Mouse (Mus musculus): Measurements from ENCODE around the gene Inmt.

The Inmt gene

GRCm38 (mm10) chr6:55169818-55170217 is 5.0 kb downstream of the Inmt start:
- DNase-seq = no peak

DNA sequence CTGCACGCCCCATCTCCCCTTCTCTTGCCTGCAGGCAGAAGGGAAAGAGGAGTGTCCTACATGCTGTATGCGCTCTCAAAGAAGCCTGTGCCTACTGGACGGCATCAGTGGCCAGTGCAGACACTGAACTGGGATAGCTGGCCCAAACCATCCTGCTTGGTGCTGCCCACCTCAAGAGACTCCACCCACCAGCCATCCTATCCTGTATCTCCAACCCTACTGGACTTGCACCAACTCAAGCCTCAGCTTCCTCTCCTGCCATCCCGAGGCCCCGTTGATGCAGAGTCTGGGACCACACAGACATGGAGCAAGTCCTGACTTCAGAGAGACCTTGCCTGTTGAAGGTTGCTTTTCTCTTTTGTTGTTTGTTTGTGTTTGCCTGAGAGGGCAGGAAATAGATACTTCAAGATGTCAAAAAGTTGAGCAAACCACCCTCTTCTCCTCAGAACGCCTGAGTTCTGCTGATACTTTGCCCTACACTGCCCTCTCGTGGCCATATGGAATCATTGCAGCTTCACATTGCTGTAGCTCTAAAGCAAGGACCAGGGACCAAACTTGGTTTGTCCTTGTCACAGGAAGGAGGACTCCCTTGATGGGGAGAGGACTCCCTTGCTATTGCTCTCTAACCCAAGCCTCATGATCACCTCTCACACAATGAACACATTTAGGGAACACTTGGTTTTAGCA is 7.9 kb downstream of the Inmt start:
- peak; percentile 82 to 83 for DNase-seq

DNA sequence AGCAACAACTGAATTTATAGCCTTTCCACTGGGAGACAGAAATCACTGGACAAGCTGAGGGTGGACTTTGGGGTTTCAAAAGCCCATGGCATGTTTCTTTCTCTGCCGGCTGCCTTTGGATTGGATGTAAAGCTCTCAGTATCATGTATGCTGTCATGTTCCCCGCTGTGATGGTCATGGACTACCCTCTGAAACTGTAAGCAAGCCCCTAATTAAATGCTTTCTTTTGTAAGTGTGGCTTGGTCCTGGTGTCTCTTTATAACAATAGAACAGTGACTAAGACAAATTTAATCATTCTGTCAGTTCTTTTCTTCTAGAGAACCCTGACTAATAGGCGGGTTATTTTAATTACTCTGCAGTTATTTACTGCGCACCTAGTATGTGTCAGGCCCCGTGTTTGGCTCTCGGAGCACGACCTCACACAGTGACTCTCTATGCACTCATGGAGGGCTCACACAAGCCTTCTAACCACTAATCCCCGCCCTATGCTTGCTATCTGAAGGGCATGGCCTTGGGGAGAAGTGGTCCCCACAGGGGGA is 11.7 kb downstream of the Inmt start:
- DNase-seq = no peak

DNA sequence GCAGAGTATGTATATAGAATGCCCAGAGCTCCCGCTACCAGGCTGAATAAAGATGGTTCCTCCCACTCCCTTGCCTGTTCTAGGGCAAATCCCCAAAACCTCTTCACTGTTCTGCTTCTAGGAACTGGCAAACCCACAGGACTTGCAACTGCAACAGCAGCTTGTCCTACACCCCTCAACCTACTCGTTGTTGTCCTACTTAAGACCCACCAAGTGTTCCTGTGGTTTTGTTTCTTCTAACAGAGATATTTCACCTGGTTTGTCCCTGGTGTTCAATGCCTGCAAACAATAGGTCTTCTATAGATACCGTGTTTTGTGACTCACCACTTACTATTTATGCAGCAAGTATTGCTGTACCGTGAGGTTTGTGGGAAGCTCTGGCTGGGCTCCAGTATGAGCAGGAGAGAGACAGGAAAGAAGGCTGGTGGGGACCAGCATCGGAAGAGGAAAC is 13.5 kb downstream of the Inmt start:
- DNase-seq = no peak

DNA sequence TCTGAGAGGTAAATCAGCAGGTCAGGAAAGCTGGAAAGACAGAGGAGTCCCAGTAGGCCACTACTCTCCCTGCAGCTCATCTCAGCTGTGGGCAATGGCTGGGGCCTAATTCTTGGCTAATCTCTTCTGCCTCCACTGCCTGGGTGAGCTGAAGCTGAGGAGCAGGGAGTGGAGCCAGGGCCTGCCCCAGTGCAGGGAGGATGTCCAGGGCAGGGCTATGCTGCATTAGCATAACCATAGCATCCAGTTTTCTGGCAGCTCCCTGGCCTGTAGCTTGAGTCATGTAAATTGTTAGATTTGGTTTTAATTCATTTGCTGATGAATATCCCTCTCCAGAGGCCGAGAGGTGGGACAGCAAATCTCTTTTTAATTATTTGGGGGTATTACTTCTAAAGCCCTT is 15.6 kb downstream of the Inmt start:
- peak in 1 of 2 experiments; percentile 7 for DNase-seq

GRCm38 (mm10) chr6:55152226-55152625 is 22.6 kb downstream of the Inmt start:
- no peak for DNase-seq

DNA sequence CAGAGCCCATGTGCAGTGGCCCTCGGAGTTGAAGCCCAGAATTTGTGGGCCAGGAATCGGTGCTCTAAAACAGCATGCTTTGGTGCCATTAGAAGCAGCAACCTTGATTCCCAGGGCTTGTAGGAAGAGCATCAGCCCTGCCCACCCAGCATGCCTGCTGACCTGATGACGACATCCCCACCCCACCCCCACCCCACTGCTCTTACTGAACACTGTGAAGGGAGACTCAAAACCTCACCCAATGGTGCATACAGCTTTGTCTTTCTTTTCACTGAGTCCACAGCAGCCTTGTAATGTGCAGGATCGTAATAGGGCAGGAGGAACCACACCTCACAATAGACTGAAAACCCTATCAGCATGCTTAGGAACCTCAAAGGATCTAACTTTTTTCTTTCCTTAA is 28.7 kb downstream of the Inmt start:
- DNase-seq = no peak

- DNase-seq = no peak
These were observed 29.6 kb downstream of the Inmt start for GRCm38 (mm10) chr6:55145285-55145684.

- DNase-seq = no peak
These were observed 36.5 kb downstream of the Inmt start for GRCm38 (mm10) chr6:55138343-55138742.

- no peak for DNase-seq
These were observed 41.4 kb downstream of the Inmt start for GRCm38 (mm10) chr6:55133425-55133824.

DNA sequence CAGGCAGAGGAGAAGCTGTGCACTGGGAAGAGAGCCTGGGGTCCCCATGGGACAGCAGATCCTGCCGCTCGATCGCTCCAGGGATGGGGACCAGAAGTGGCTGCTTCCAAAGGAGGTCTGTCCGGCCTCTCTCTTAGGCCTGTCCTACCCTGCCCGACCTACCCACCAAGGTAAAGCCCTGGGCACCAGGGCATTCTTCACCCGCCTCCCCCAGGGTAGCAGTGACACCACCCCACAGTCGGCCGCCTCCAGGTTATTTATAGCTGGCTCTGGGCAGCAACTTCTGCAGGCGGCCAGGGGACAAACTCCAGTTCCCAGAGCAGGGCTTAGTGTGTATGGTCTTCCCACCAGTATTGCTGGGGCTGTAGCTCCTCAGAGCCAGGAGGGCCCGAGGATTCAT is 42.0 kb downstream of the Inmt start, which contains the start of gene Crhr2:
TSS of gene Crhr2 (minus strand) at position 223 of the 400 bp plus-strand sequence.
- DNase-seq = no peak

GRCm38 (mm10) chr6:55131301-55131700 is 43.5 kb downstream of the Inmt start:
- no peak for DNase-seq

DNA sequence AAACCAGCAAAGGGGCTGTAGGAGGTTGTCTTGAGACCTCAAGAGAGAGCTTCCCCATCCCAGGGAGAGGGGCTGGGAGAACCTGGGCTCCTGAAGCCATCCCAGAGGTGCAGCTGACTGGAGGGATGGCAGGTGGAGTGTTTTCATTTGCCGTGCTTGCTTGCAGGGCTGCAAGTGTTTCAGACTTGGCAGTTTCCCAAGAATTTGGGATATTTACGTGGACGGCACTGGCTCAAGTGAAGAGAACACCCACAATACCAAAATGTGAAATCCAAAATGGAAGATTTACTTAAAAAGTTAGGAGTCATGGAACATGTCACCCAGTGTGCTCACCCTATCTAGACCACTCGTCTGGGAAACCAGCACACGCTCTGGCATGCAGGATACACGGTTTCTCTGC is 44.2 kb downstream of the Inmt start:
- no peak for DNase-seq

GRCm38 (mm10) chr6:55128391-55128790 is 46.5 kb downstream of the Inmt start:
- DNase-seq = no peak

- no peak for DNase-seq
These were observed 48.3 kb downstream of the Inmt start for GRCm38 (mm10) chr6:55126576-55126975.

GRCm38 (mm10) chr6:55123056-55123455 is 51.8 kb downstream of the Inmt start:
- DNase-seq = no peak

All from cerebellum, postnatal 14 days (tissue).